In the genomic region with DNA sequence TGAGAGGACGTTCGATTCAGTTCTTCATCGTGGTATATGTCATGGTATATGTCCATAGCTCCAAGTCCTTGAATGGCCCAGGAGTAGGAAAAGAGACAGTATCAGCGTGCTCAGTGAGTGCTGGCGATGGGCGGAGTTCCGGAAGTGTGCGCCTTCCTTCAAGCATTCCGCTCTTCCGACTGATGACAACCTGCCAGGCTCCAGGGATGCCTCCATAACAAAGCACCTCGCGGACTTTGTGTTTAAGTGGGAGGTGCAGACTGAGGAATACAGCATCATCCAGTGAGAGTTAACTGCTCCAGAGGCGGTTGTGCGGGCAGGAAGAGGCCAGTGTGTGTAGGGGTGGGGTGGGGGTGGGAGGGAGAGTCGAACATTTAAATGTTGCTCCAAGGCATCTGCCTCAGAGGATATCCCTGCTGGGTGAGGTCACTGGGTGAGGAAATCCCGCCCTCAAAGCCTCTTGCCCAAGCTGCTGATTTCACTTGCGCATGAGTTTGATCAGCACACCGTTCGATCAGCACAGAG, we compare ENCODE assay signal across 15 mouse cellular contexts.
DNase-seq lines count a peak whose midpoint lies in the region; ATAC-seq and TF ChIP-seq lines count a peak whose summit lies in the region.
"Had no signal": no experiment of that assay in that cellular context is flagged by ENCODE, and none has a peak within 500 bp of the region (broad histone marks: within the 10 kb centered on the region; RNA-seq: fewer than 3 reads in every experiment).

No protein-coding gene starts in this region.

- no peak overlapping the region for H3K9ac ChIP-seq in heart, embryonic 12.5 days
- no peak overlapping the region for H3K9ac ChIP-seq in liver, embryonic 11.5 days (ENCODE audit: low read depth, low read length)
- no peak overlapping the region for H3K9ac ChIP-seq in liver, postnatal 0 days (replicated peaks)
- H3K9ac ChIP-seq in ES-E14 (ENCODE audit: insufficient read depth, low read depth, low read length, poor library complexity, severe bottlenecking), result no peak overlapping the region; the same call in 1 of the 2 replicates
- no peak overlapping the region for H3K9ac ChIP-seq in embryonic facial prominence, embryonic 14.5 days (ENCODE audit: low read depth, low read length)
- H3K9ac ChIP-seq: limb, embryonic 15.5 days had no signal

- TF ChIP-seq EP300 in liver, postnatal 0 days (IDR thresholded peaks at IDR 0.05; ENCODE audit: low read depth), result no peak

- H3K4me1 ChIP-seq in heart, embryonic 12.5 days (replicated peaks), result peaks cover 20% of the 10 kb centered on the region
- H3K4me1 ChIP-seq in liver, embryonic 11.5 days (replicated peaks; ENCODE audit: control insufficient read depth, insufficient read depth, low read length), result no peaks in the 10 kb centered on the region
- H3K4me1 ChIP-seq in liver, postnatal 0 days (ENCODE audit: insufficient read depth), result no peaks in the 10 kb centered on the region
- H3K4me1 ChIP-seq in ES-E14 (ENCODE audit: control insufficient read depth in 2 of 2, insufficient read depth in 2 of 2, low read length in 2 of 2, poor library complexity in 1 of 2), result peaks cover 0 to 6% of the 10 kb centered on the region in 2 experiments; a peak in 2 of 4 replicates
- no peaks in the 10 kb centered on the region for H3K4me1 ChIP-seq in embryonic facial prominence, embryonic 14.5 days (ENCODE audit: control insufficient read depth, insufficient read depth, low read length)

- H3K36me3 ChIP-seq in heart, embryonic 12.5 days, result no peaks in the 10 kb centered on the region
- no peaks in the 10 kb centered on the region for H3K36me3 ChIP-seq in liver, embryonic 11.5 days (ENCODE audit: control insufficient read depth, insufficient read depth, low read length)
- no peaks in the 10 kb centered on the region for H3K36me3 ChIP-seq in liver, postnatal 0 days (replicated peaks; ENCODE audit: insufficient read depth, low read length)
- no peaks in the 10 kb centered on the region for H3K36me3 ChIP-seq in ES-E14 (ENCODE audit: control insufficient read depth, insufficient read depth, low read length, poor library complexity, severe bottlenecking)
- no peaks in the 10 kb centered on the region for H3K36me3 ChIP-seq in embryonic facial prominence, embryonic 14.5 days (ENCODE audit: control insufficient read depth, insufficient read depth, low read length)
- H3K36me3 ChIP-seq: limb, embryonic 15.5 days had no signal

- TF ChIP-seq CTCF in liver, postnatal 0 days (IDR thresholded peaks at IDR 0.05; ENCODE audit: low read depth), result no peak

- 38% methylated on average over 19 of the region's 19 CpGs for WGBS in heart, embryonic 12.5 days
- 51% methylated on average over 19 of the region's 19 CpGs for WGBS in liver, embryonic 11.5 days
- 56% methylated on average over 19 of the region's 19 CpGs for WGBS in liver, postnatal 0 days (ENCODE audit: insufficient replicate concordance)
- 57% methylated on average over 19 of the region's 19 CpGs for WGBS in embryonic facial prominence, embryonic 14.5 days

- H3K4me2 ChIP-seq in heart, embryonic 12.5 days, result peak overlapping the region; percentile 47
- H3K4me2 ChIP-seq in liver, embryonic 11.5 days, result peak overlapping the region; percentile 19
- H3K4me2 ChIP-seq in liver, postnatal 0 days (ENCODE audit: low read depth, low read length), result no peak overlapping the region
- 0 out of 2 replicates have a peak overlapping the region, but pooled peaks have one; percentile 10 for H3K4me2 ChIP-seq in embryonic facial prominence, embryonic 14.5 days (ENCODE audit: low read depth, low read length)
- H3K4me2 ChIP-seq: limb, embryonic 15.5 days had no signal

- H3K27me3 ChIP-seq in heart, embryonic 12.5 days (replicated peaks), result no peaks in the 10 kb centered on the region
- H3K27me3 ChIP-seq in liver, embryonic 11.5 days (replicated peaks; ENCODE audit: control insufficient read depth, insufficient read depth, low read length), result no peaks in the 10 kb centered on the region
- no peaks in the 10 kb centered on the region for H3K27me3 ChIP-seq in liver, postnatal 0 days (ENCODE audit: insufficient read depth, low read length)
- no peaks in the 10 kb centered on the region for H3K27me3 ChIP-seq in embryonic facial prominence, embryonic 14.5 days (replicated peaks; ENCODE audit: control insufficient read depth, insufficient read depth, low read length)
- H3K27me3 ChIP-seq: limb, embryonic 15.5 days had no signal

- in situ Hi-C loops in ES-E14 (cut with MboI; ENCODE audit: low sequenced_read_pairs in 2 of 2, unreplicated experiment in 2 of 2), result no loop called here

- DNase-seq in heart, adult 18-20 months, result no peak
- DNase-seq in liver, embryonic 11.5 days (ENCODE audit: low spot score), result no peak
- DNase-seq in liver, postnatal 0 days, result no peak
- peak; percentile 66 for DNase-seq in ES-E14 (ENCODE audit: low read depth, low spot score)
- DNase-seq in embryonic facial prominence, embryonic 14.5 days (ENCODE audit: low spot score), result no peak
- DNase-seq in left cerebral cortex, postnatal 10 days (ENCODE audit: extremely low spot score in 1 of 2, low spot score in 2 of 2), result no peak
- DNase-seq: adrenal gland, postnatal 10 days; cerebellum, postnatal 10 days; gastrocnemius, postnatal 25 days; thymus, adult 18-20 months had no signal

- intact Hi-C loops in left cerebral cortex, postnatal 10 days (cut with DNase I), result loop anchor here (5.0 to 10.0 kb wide), 2 partner anchors 173 to 1751 kb away; no protein-coding TSS in a partner anchor

- peak; percentile 54; the same call in 1 of the 2 replicates for ATAC-seq in heart, embryonic 12.5 days (ENCODE audit: insufficient number of reproducible peaks, low FRiP score)
- ATAC-seq in liver, embryonic 11.5 days (replicated peaks; ENCODE audit: low FRiP score), result no peak
- no peak for ATAC-seq in liver, postnatal 0 days
- ATAC-seq in embryonic facial prominence, embryonic 14.5 days (ENCODE audit: low read depth), result no peak
- no peak for ATAC-seq in frontal cortex, adult (ENCODE audit: low TSS enrichment)
- ATAC-seq: intestine, embryonic 16.5 days had no signal

- H3K4me3 ChIP-seq in heart, embryonic 12.5 days, result 0 out of 2 replicates have a peak overlapping the region, but pooled peaks have one; percentile 1
- no peak overlapping the region for H3K4me3 ChIP-seq in liver, embryonic 11.5 days (ENCODE audit: low read depth, low read length)
- no peak overlapping the region for H3K4me3 ChIP-seq in liver, postnatal 0 days (ENCODE audit: low read depth, low read length)
- peak overlapping the region in 1 of 2 experiments; percentile 25; a peak in 3 of 4 replicates for H3K4me3 ChIP-seq in ES-E14 (ENCODE audit: insufficient read depth in 1 of 2, low read depth in 1 of 2, low read length in 2 of 2, poor library complexity in 1 of 2, severe bottlenecking in 1 of 2)
- no peak overlapping the region for H3K4me3 ChIP-seq in embryonic facial prominence, embryonic 14.5 days (ENCODE audit: low read depth, low read length)
- H3K4me3 ChIP-seq: left cerebral cortex, adult 2 months; limb, embryonic 15.5 days had no signal

- no peaks in the 10 kb centered on the region for H3K9me3 ChIP-seq in heart, embryonic 12.5 days (replicated peaks)
- no peaks in the 10 kb centered on the region for H3K9me3 ChIP-seq in liver, embryonic 11.5 days (ENCODE audit: control insufficient read depth, low read length)
- H3K9me3 ChIP-seq in liver, postnatal 0 days (ENCODE audit: low read length), result peaks cover 3% of the 10 kb centered on the region; the same call in 1 of the 2 replicates
- no peaks in the 10 kb centered on the region for H3K9me3 ChIP-seq in ES-E14 (ENCODE audit: control insufficient read depth, insufficient read depth, low read depth, low read length)
- no peaks in the 10 kb centered on the region for H3K9me3 ChIP-seq in embryonic facial prominence, embryonic 14.5 days (ENCODE audit: control insufficient read depth, low read length)
- H3K9me3 ChIP-seq: limb, embryonic 15.5 days had no signal

- no peak overlapping the region for H3K27ac ChIP-seq in heart, embryonic 12.5 days (ENCODE audit: poor library complexity, severe bottlenecking)
- H3K27ac ChIP-seq in liver, embryonic 11.5 days (ENCODE audit: low read depth, low read length), result no peak overlapping the region
- H3K27ac ChIP-seq in liver, postnatal 0 days (ENCODE audit: low read depth), result no peak overlapping the region
- peak overlapping the region; percentile 63; the same call in 1 of the 2 replicates for H3K27ac ChIP-seq in ES-E14 (ENCODE audit: insufficient read depth, low read depth, low read length, poor library complexity, severe bottlenecking)
- no peak overlapping the region for H3K27ac ChIP-seq in embryonic facial prominence, embryonic 14.5 days (replicated peaks; ENCODE audit: low read depth, low read length)
- H3K27ac ChIP-seq: left cerebral cortex, adult 2 months; limb, embryonic 15.5 days had no signal

TF ChIP-seq in ES-E14, 5 proteins besides CTCF, POLR2A, EP300 and RAD21:
- TF ChIP-seq ZNF384 (IDR thresholded peaks at IDR 0.05; ENCODE audit: low read depth, low read length), result no peak
- TF ChIP-seq MAFK (IDR thresholded peaks at IDR 0.05; ENCODE audit: insufficient read depth, low read depth, low read length), result no peak
- TF ChIP-seq CHD2 (IDR thresholded peaks at IDR 0.05; ENCODE audit: low read depth, low read length), result no peak
- no peak for TF ChIP-seq HCFC1 (IDR thresholded peaks at IDR 0.05; ENCODE audit: borderline replicate concordance, insufficient read depth, low read length)
- TF ChIP-seq ZC3H11A (IDR thresholded peaks at IDR 0.05; ENCODE audit: borderline replicate concordance, low read depth, low read length), result no peak
TF ChIP-seq in ES-E14: peak in this region for 0.
